In the genomic region with DNA sequence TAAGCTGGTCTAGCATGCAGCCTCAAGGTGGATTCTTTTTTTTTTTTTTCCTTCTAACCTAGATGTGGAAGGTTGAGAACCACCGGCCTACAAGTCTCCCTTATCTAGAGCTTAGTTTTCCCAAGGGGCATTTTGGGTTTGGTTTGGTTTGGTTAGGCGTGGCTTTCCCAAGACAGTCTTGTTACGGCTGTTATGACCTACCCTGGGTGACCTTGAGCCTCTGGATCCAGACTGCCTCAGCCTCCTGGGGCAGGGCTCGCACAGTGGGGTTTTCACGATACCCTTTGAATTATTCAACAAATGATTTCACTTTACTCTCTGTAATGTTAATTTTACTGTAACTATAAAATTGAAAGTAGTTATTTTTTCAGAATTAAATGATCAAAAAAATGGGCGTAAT, we compare ENCODE assay signal across 28 mouse cellular contexts. TPM values are rescaled to one million over a fixed set of nuclear protein-coding genes. Genes with fewer than 3 reads are reported as not detected.
"Had no signal": no experiment of that assay in that cellular context is flagged by ENCODE, and none has a peak within 500 bp of the region (broad histone marks: within the 10 kb centered on the region; RNA-seq: fewer than 3 reads in every experiment).

No protein-coding gene starts in this region.

- H3K27me3 ChIP-seq: hindbrain, embryonic 12.5 days; intestine, embryonic 15.5 days; kidney, embryonic 15.5 days; liver, embryonic 13.5 days; liver, embryonic 15.5 days had no signal

- H3K4me3 ChIP-seq: gastrocnemius, adult 2 months; heart, adult 2 months; heart, embryonic 12.5 days; hindbrain, embryonic 10.5 days; hindbrain, embryonic 12.5 days; intestine, embryonic 15.5 days; kidney, embryonic 15.5 days; limb, embryonic 12.5 days; liver, embryonic 13.5 days; liver, embryonic 15.5 days had no signal

- H3K4me2 ChIP-seq: heart, embryonic 12.5 days; hindbrain, embryonic 12.5 days; hindbrain, embryonic 14.5 days; intestine, embryonic 15.5 days; kidney, embryonic 15.5 days; limb, embryonic 12.5 days; liver, embryonic 11.5 days; liver, embryonic 13.5 days; liver, embryonic 15.5 days had no signal

- H3K27ac ChIP-seq: gastrocnemius, adult 2 months; heart, adult 2 months; hindbrain, embryonic 10.5 days; hindbrain, embryonic 12.5 days; hindbrain, embryonic 14.5 days; intestine, embryonic 15.5 days; kidney, embryonic 15.5 days; kidney, postnatal 0 days; limb, embryonic 12.5 days; liver, embryonic 13.5 days; liver, embryonic 15.5 days had no signal

- H3K4me1 ChIP-seq: hindbrain, embryonic 12.5 days; kidney, embryonic 15.5 days; limb, embryonic 12.5 days; liver, embryonic 13.5 days; liver, embryonic 15.5 days had no signal

- H3K9ac ChIP-seq: heart, embryonic 12.5 days; hindbrain, embryonic 12.5 days; hindbrain, embryonic 14.5 days; intestine, embryonic 15.5 days; kidney, embryonic 15.5 days; limb, embryonic 12.5 days; liver, embryonic 13.5 days; liver, embryonic 15.5 days had no signal

- H3K9me3 ChIP-seq: heart, embryonic 12.5 days; hindbrain, embryonic 10.5 days; hindbrain, embryonic 12.5 days; intestine, embryonic 15.5 days; kidney, embryonic 15.5 days; limb, embryonic 12.5 days; liver, embryonic 13.5 days; liver, embryonic 15.5 days had no signal

- DNase-seq: gastrocnemius, adult 2 months; gastrocnemius, postnatal 10 days; gastrocnemius, postnatal 25 days; heart, adult 2 months; heart, postnatal 10 days; heart, postnatal 4 days; kidney, adult 18-20 months; kidney, adult 9 months; kidney, postnatal 14 days; kidney, postnatal 36 days; layer of hippocampus, adult 9-11 months; layer of hippocampus, postnatal 36 days; left cerebral cortex, postnatal 4 days; liver; liver, embryonic 13.5 days had no signal

- ATAC-seq: hindbrain, embryonic 16.5 days; inflammation-experienced regulatory T-cells, adult 6 months; intestine, embryonic 15.5 days; intestine, postnatal 0 days had no signal

RNA-seq across cellular contexts. Expression of gene Gpr135, which starts 31.9 kb away (rescaled TPM):
- polyA plus RNA-seq: inflammation-experienced regulatory T-cells, adult 6 months had no signal
